Mouse (Mus musculus): Measurements from ENCODE around the gene Clp1. TPM values are rescaled to one million over a fixed set of nuclear protein-coding genes. Genes with fewer than 3 reads are reported as not detected.

Gene Clp1
- polyA plus RNA-seq, 1 experiment from 2014 or later = 28.9 TPM

DNA sequence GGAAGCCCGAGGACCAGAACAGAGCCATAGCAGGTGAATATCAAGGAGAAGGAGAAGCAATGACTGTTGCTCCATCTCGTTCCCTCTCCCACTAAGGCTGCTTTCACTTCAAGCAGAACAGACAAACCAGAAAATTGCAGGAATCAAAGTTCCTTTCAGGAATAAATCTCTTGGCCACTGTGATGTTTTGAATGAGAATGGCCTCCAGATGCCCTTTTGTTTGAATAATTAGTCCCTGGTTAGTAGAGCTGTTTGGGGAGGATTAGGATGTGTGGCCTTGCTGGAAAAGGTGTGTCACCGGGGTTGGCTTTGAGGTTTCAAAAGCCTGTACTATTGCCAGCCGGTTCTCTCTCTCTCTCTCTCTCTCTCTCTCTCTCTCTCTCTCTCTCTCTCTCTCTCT lies 35.1 kb upstream of the Clp1 start:
- no peak overlapping the region for H3K4me3 ChIP-seq (ENCODE audit: low read depth, low read length)
- WGBS = 56% methylated on average over 3 of the region's 4 CpGs
- H3K9ac ChIP-seq (replicated peaks; ENCODE audit: low read depth, low read length) = no peak overlapping the region

DNA sequence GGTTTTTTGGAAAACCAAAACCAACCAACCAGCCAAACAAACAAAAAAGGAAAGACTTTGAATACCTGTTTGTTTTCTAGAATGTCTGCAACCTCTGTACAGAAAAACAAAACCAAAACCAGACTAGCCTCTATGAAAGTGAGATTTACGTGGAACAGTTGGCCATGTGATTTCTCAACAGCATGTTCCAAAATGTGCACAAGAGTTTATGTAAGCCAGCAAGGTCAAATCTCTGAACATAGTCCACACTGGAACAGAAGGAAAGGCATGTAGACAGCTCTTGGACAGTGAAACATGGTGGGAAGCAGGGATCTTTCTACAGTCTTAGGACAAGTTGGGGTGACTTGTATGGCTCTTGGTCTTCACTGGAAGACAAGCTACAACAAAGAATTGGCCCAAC lies 34.7 kb upstream of the Clp1 start:
- no peak overlapping the region for H3K4me3 ChIP-seq (ENCODE audit: low read depth, low read length)
- H3K9me3 ChIP-seq (ENCODE audit: control insufficient read depth, low read depth, low read length) = no peaks in the 10 kb centered on the region
- no peak overlapping the region for H3K27ac ChIP-seq (ENCODE audit: low read length)
- 73% methylated on average over 1 of the region's 1 CpGs for WGBS
- no peaks in the 10 kb centered on the region for H3K36me3 ChIP-seq (ENCODE audit: control insufficient read depth, insufficient read depth, low read length)
- no peak overlapping the region for H3K4me2 ChIP-seq (replicated peaks; ENCODE audit: low read depth, low read length)
- no peaks in the 10 kb centered on the region for H3K27me3 ChIP-seq (ENCODE audit: control insufficient read depth, insufficient read depth, low read length)
- no peaks in the 10 kb centered on the region for H3K4me1 ChIP-seq (ENCODE audit: control insufficient read depth, insufficient read depth, low read length)
- H3K9ac ChIP-seq (replicated peaks; ENCODE audit: low read depth, low read length) = no peak overlapping the region
- no peak for ATAC-seq (ENCODE audit: insufficient number of reproducible peaks, insufficient read depth, low FRiP score, low read depth)

More for the DNA sequence above, 35.1 kb upstream of the Clp1 start:
- Histone ChIP-seq H3K4me1 (ENCODE audit: control insufficient read depth, insufficient read depth, low read length) (no peaks in the 10 kb centered on the region), H3K27ac (ENCODE audit: low read length) (no peak overlapping the region), H3K9me3 (ENCODE audit: control insufficient read depth, low read depth, low read length) (no peaks in the 10 kb centered on the region), H3K4me2 (replicated peaks; ENCODE audit: low read depth, low read length) (no peak overlapping the region), H3K36me3 (ENCODE audit: control insufficient read depth, insufficient read depth, low read length) (no peaks in the 10 kb centered on the region), H3K27me3 (ENCODE audit: control insufficient read depth, insufficient read depth, low read length) (no peaks in the 10 kb centered on the region)
- no peak for ATAC-seq (ENCODE audit: insufficient number of reproducible peaks, insufficient read depth, low FRiP score, low read depth)

DNA sequence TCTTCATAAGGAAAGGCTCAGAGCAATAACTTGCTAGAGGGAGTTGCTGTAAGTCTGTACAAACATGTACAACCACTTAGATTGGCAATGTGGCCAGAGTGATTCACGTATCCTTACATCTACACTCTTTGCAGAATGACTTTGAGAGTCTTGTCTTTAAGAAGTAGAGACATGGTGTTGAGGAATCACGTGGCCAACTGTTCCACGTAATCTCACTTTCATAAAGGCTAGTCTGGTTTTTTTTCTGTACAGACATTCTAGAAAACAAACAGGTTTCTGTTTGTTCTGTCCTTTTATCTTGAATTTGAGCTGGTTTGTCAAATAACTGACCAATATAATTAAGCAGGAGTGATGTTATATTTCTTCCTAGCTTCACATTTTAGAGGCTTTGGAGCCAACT lies 34.2 kb upstream of the Clp1 start:
- Histone ChIP-seq H3K27me3 (ENCODE audit: control insufficient read depth, insufficient read depth, low read length) (no peaks in the 10 kb centered on the region), H3K4me3 (ENCODE audit: low read depth, low read length) (no peak overlapping the region), H3K9ac (replicated peaks; ENCODE audit: low read depth, low read length) (no peak overlapping the region), H3K4me2 (replicated peaks; ENCODE audit: low read depth, low read length) (no peak overlapping the region), H3K9me3 (ENCODE audit: control insufficient read depth, low read depth, low read length) (no peaks in the 10 kb centered on the region), H3K4me1 (ENCODE audit: control insufficient read depth, insufficient read depth, low read length) (no peaks in the 10 kb centered on the region), H3K27ac (ENCODE audit: low read length) (no peak overlapping the region), H3K36me3 (ENCODE audit: control insufficient read depth, insufficient read depth, low read length) (no peaks in the 10 kb centered on the region)
- ATAC-seq (ENCODE audit: insufficient number of reproducible peaks, insufficient read depth, low FRiP score, low read depth) = no peak
- WGBS = 74% methylated on average over 3 of the region's 3 CpGs

DNA sequence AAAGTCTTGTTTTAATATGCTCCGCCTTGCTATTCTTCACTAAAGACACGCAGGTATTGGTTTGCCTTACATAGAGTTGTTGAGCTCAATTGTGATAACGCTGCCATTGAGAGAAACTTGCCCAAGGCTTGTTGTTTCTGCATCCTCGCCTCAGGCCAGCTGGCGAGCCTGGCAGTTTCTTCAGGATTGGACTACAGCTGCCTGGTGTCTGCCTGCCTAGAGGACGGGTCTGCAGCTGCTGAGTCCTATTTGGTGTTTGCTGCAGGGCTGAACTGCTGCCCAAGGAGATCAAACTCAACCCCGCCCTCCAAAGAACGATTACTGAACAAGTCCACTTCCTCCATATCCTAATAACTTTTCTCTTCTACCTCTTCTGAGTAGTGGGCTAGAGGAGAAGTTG lies 33.6 kb upstream of the Clp1 start:
- ATAC-seq (ENCODE audit: insufficient number of reproducible peaks, insufficient read depth, low FRiP score, low read depth) = no peak
- 67% methylated on average over 8 of the region's 8 CpGs for whole genome bisulfite sequencing
- no peak overlapping the region for H3K4me3 ChIP-seq (ENCODE audit: low read depth, low read length)

DNA sequence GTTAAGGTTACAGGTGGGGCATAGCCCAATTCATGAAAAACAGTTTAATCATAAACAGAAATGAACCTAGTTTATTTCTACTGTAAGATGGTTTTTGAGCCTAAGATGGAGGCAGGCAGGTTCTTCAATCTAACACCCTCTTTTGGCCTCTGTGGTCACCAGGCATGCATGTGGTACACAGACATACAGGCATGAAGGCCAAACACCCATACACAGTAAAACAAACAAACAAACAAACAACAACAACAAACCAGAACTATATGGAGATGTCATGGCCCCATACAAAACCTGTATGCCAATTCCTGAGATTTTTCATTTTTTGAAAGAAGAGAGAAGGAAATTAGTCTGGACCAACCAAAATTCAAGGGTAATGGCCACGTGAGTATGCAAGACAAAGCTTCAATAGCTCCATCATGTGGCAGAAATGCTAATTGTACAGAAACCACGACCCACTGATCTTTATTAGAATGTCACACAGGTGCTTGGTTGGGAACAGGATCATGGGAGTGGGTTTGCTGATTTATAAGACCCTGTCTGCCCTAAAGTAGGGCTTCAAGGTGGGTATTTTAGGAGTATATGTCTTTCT lies 31.5 kb upstream of the Clp1 start:
- Histone ChIP-seq H3K36me3 (ENCODE audit: control insufficient read depth, insufficient read depth, low read length) (no peaks in the 10 kb centered on the region), H3K4me1 (ENCODE audit: control insufficient read depth, insufficient read depth, low read length) (no peaks in the 10 kb centered on the region), H3K27ac (ENCODE audit: low read length) (no peak overlapping the region), H3K4me2 (replicated peaks; ENCODE audit: low read depth, low read length) (no peak overlapping the region), H3K4me3 (ENCODE audit: low read depth, low read length) (no peak overlapping the region), H3K9me3 (ENCODE audit: control insufficient read depth, low read depth, low read length) (no peaks in the 10 kb centered on the region), H3K27me3 (ENCODE audit: control insufficient read depth, insufficient read depth, low read length) (no peaks in the 10 kb centered on the region), H3K9ac (replicated peaks; ENCODE audit: low read depth, low read length) (no peak overlapping the region)
- no peak for ATAC-seq (ENCODE audit: insufficient number of reproducible peaks, insufficient read depth, low FRiP score, low read depth)
- WGBS = 0% methylated on average over 2 of the region's 2 CpGs

More for the DNA sequence above, 33.6 kb upstream of the Clp1 start:
- H3K9ac ChIP-seq (replicated peaks; ENCODE audit: low read depth, low read length) = no peak overlapping the region
- no peaks in the 10 kb centered on the region for H3K4me1 ChIP-seq (ENCODE audit: control insufficient read depth, insufficient read depth, low read length)
- no peak overlapping the region for H3K4me2 ChIP-seq (replicated peaks; ENCODE audit: low read depth, low read length)
- H3K27ac ChIP-seq (ENCODE audit: low read length) = no peak overlapping the region
- H3K9me3 ChIP-seq (ENCODE audit: control insufficient read depth, low read depth, low read length) = no peaks in the 10 kb centered on the region
- H3K27me3 ChIP-seq (ENCODE audit: control insufficient read depth, insufficient read depth, low read length) = no peaks in the 10 kb centered on the region
- no peaks in the 10 kb centered on the region for H3K36me3 ChIP-seq (ENCODE audit: control insufficient read depth, insufficient read depth, low read length)

DNA sequence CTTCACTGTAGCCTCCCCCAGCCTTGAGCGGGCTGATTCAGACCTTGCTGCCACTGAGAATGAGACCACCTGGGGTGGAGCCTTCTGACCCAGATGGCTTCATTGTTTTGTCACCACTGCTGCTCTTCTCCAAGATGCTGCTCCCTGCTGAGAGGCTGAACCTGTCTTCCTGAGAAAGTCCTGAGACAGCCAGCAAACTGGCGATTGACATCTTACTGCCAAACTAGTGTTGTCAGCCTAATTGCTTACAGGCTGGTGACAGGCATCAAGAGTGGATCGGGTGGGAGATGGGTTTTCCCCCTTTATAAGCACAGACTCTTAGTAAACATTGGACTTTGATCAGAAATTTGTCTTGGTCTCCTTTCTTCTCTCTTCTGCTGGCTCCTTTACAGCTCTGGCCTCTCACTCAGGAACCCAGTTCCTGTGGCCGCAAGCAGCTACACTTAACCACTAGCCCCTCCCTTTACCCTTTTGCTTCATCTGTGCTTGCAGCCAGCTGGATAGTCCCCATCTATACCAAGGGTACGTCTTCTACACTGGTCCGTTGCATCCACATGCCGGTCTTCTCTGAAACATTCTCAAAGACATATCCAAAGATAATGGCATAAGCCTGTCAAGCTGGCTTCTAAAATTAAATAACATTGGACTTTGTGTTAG lies 30.0 kb upstream of the Clp1 start:
- Histone ChIP-seq H3K4me3 (ENCODE audit: low read depth, low read length) (no peak overlapping the region), H3K27me3 (ENCODE audit: control insufficient read depth, insufficient read depth, low read length) (no peaks in the 10 kb centered on the region), H3K9ac (replicated peaks; ENCODE audit: low read depth, low read length) (no peak overlapping the region), H3K9me3 (ENCODE audit: control insufficient read depth, low read depth, low read length) (no peaks in the 10 kb centered on the region), H3K4me2 (replicated peaks; ENCODE audit: low read depth, low read length) (no peak overlapping the region), H3K4me1 (ENCODE audit: control insufficient read depth, insufficient read depth, low read length) (no peaks in the 10 kb centered on the region), H3K27ac (ENCODE audit: low read length) (no peak overlapping the region), H3K36me3 (ENCODE audit: control insufficient read depth, insufficient read depth, low read length) (no peaks in the 10 kb centered on the region)
- ATAC-seq (ENCODE audit: insufficient number of reproducible peaks, insufficient read depth, low FRiP score, low read depth) = no peak
- WGBS = 57% methylated on average over 7 of the region's 7 CpGs

DNA sequence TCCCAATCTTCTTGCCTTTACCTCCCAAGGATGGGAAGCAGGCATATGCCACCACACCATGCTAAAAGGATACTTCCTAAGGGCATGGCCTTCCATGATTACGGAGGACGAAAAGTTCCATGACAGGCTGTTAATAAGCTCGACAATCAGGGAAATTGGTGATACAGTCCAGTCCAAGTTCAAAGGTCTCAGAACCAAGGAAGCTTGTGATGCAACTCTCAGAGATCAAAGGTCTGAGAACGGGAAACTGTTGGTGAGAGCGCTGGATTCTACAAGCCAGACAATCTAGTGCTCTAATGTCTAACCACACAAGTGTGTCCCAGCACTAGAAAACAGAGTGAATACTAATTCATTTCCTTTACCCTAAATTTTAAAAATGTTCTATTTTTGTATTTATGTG lies 29.1 kb upstream of the Clp1 start:
- H3K4me1 ChIP-seq (ENCODE audit: control insufficient read depth, insufficient read depth, low read length) = no peaks in the 10 kb centered on the region
- no peak overlapping the region for H3K4me3 ChIP-seq (ENCODE audit: low read depth, low read length)
- no peaks in the 10 kb centered on the region for H3K36me3 ChIP-seq (ENCODE audit: control insufficient read depth, insufficient read depth, low read length)
- no peak overlapping the region for H3K9ac ChIP-seq (replicated peaks; ENCODE audit: low read depth, low read length)
- no peak overlapping the region for H3K27ac ChIP-seq (ENCODE audit: low read length)
- H3K27me3 ChIP-seq (ENCODE audit: control insufficient read depth, insufficient read depth, low read length) = no peaks in the 10 kb centered on the region
- WGBS = 79% methylated on average over 5 of the region's 5 CpGs
- ATAC-seq (ENCODE audit: insufficient number of reproducible peaks, insufficient read depth, low FRiP score, low read depth) = no peak
- no peaks in the 10 kb centered on the region for H3K9me3 ChIP-seq (ENCODE audit: control insufficient read depth, low read depth, low read length)
- no peak overlapping the region for H3K4me2 ChIP-seq (replicated peaks; ENCODE audit: low read depth, low read length)

DNA sequence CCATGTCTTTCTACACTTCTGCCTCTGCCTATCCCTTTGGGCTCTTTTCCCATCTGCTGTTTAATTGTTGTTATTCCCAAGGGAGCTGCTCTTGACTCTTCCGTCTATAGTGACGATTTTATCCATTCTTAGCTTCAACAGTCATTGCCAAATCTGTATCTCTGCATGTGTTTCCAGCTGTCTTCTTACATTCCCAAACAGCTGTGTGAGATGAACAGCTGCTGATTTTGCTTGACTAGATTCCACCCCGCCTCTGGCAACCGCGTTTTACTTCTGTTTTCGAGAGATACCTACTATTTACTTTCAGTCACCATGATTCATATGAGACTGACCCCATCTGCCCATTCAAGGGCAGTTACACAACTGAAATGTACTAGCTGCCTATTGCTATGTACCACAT lies 23.0 kb upstream of the Clp1 start:
- Histone ChIP-seq H3K4me1 (ENCODE audit: control insufficient read depth, insufficient read depth, low read length) (no peaks in the 10 kb centered on the region), H3K27me3 (ENCODE audit: control insufficient read depth, insufficient read depth, low read length) (no peaks in the 10 kb centered on the region), H3K9ac (replicated peaks; ENCODE audit: low read depth, low read length) (no peak overlapping the region), H3K4me3 (ENCODE audit: low read depth, low read length) (no peak overlapping the region), H3K4me2 (replicated peaks; ENCODE audit: low read depth, low read length) (no peak overlapping the region), H3K9me3 (ENCODE audit: control insufficient read depth, low read depth, low read length) (no peaks in the 10 kb centered on the region), H3K36me3 (ENCODE audit: control insufficient read depth, insufficient read depth, low read length) (no peaks in the 10 kb centered on the region), H3K27ac (ENCODE audit: low read length) (no peak overlapping the region)
- ATAC-seq (ENCODE audit: insufficient number of reproducible peaks, insufficient read depth, low FRiP score, low read depth) = 0 out of 2 replicates have a peak, but pooled peaks have one; percentile 18
- WGBS = 45% methylated on average over 6 of the region's 6 CpGs

DNA sequence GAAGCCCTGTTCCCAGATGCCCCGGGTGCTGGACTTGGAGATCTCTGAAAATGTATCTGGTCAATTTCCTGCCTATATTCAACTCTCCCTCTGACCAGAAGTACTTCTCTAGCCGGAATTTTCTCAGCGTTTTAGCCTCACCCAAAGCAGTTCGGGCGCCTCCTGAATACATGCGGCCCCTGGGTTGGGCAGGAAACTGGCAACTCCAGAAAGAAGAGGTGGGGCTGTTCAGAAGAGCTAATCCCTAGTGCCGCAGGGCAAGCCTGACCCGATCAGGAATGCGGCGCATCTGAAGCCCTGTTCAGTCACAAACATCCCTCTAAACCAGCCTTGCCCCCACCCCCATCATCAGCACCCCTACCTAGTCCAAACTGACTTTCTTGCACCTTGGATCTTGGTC lies 17.0 kb upstream of the Clp1 start:
- 0% methylated on average over 10 of the region's 10 CpGs for WGBS
- peaks cover 10% of the 10 kb centered on the region; the same call in 1 of the 2 replicates for H3K36me3 ChIP-seq (ENCODE audit: control insufficient read depth, insufficient read depth, low read length)
- peak overlapping the region; percentile 92 for H3K4me3 ChIP-seq (ENCODE audit: low read depth, low read length)
- no peaks in the 10 kb centered on the region for H3K9me3 ChIP-seq (ENCODE audit: control insufficient read depth, low read depth, low read length)
- ATAC-seq (ENCODE audit: insufficient number of reproducible peaks, insufficient read depth, low FRiP score, low read depth) = peak; percentile 26
- peak overlapping the region; percentile 98 for H3K9ac ChIP-seq (replicated peaks; ENCODE audit: low read depth, low read length)
- H3K4me2 ChIP-seq (replicated peaks; ENCODE audit: low read depth, low read length) = peak overlapping the region; percentile 77
- peaks cover 29% of the 10 kb centered on the region; the same call in 1 of the 2 replicates for H3K4me1 ChIP-seq (ENCODE audit: control insufficient read depth, insufficient read depth, low read length)
- peak overlapping the region; percentile 100 for H3K27ac ChIP-seq (ENCODE audit: low read length)
- no peaks in the 10 kb centered on the region for H3K27me3 ChIP-seq (ENCODE audit: control insufficient read depth, insufficient read depth, low read length)

Data from stomach, embryonic 14.5 days (tissue).